16 mouse cellular contexts compared by ENCODE assay signal in the genomic region with DNA sequence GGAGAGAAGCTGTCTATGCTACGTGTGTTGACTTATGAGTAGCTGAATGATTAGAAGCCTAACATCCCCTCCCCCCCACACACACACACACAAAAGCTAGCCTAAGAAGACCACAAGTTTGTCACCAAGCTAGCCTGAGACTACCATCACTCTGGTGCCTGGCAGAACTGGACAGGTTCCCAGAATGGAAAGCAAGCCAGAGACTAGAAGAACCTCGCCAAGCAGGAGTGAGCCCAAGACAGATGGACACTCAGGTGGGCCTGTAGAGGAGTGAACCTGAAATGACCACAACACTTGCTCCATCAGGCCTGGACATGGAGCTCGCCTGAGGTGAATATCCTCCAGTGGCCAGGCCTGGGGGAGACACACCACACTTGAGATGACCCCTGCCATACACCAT. TPM values are rescaled to one million over a fixed set of nuclear protein-coding genes. Genes with fewer than 3 reads are reported as not detected.
"Had no signal": no experiment of that assay in that cellular context is flagged by ENCODE, and none has a peak within 500 bp of the region (broad histone marks: within the 10 kb centered on the region; RNA-seq: fewer than 3 reads in every experiment).

No protein-coding gene starts in this region.

- ATAC-seq: liver, embryonic 12.5 days; midbrain, embryonic 16.5 days had no signal

- H3K27ac ChIP-seq: kidney, embryonic 15.5 days; left cerebral cortex, adult 2 months; limb, embryonic 15.5 days; liver, embryonic 12.5 days; midbrain, embryonic 12.5 days; stomach, embryonic 15.5 days had no signal

- H3K36me3 ChIP-seq: kidney, embryonic 15.5 days; limb, embryonic 15.5 days; liver, embryonic 12.5 days; midbrain, embryonic 12.5 days; stomach, embryonic 15.5 days had no signal

- DNase-seq: kidney, postnatal 14 days; lung, embryonic 14.5 days; lung, postnatal 10 days; lung, postnatal 4 days; right cerebral cortex, postnatal 14 days had no signal

- H3K27me3 ChIP-seq: stomach, embryonic 15.5 days had no signal

- H3K4me2 ChIP-seq: kidney, embryonic 15.5 days; limb, embryonic 15.5 days; liver, embryonic 12.5 days; lung, embryonic 14.5 days; midbrain, embryonic 12.5 days; stomach, embryonic 15.5 days had no signal

- H3K4me3 ChIP-seq: kidney, embryonic 15.5 days; left cerebral cortex, adult 2 months; limb, embryonic 15.5 days; liver, embryonic 12.5 days; midbrain, embryonic 12.5 days; stomach, embryonic 15.5 days had no signal

- H3K9me3 ChIP-seq: kidney, embryonic 15.5 days; limb, embryonic 15.5 days; liver, embryonic 12.5 days; midbrain, embryonic 12.5 days; stomach, embryonic 15.5 days had no signal

- H3K9ac ChIP-seq: kidney, embryonic 15.5 days; limb, embryonic 15.5 days; liver, embryonic 12.5 days; lung, embryonic 14.5 days; midbrain, embryonic 12.5 days; stomach, embryonic 15.5 days had no signal

RNA-seq across cellular contexts. Expression of gene Emx1, which starts 36.9 kb away (rescaled TPM):
- total RNA-seq: megakaryocyte, adult 5-6 weeks had no signal
- polyA plus RNA-seq: liver, embryonic 12.5 days; liver, embryonic 16.5 days; lung, embryonic 14.5 days; neural tube, embryonic 14.5 days; spleen, adult 2 months; stomach, embryonic 15.5 days had no signal
